Mouse (Mus musculus) liver, adult 2 months (tissue): ENCODE data around the gene Map3k20. TPM values are rescaled to one million over a fixed set of nuclear protein-coding genes. Genes with fewer than 3 reads are reported as not detected.

Source experiments
- DNase-seq: peaks from one replicate; pipeline ENCODE4 v3.0.0-alpha.2; 2011; ENCODE audit warnings: low read depth, low spot score; ENCODE audit errors: extremely low read depth
- H3K27ac ChIP-seq: fragments of 200-500 bp; replicated peaks from 2 replicates; pipeline ENCODE4 v1.5.1; 2012; ENCODE audit warnings: low read depth, mild to moderate bottlenecking, control low read depth, inconsistent platforms, low read length; ENCODE audit not compliant: insufficient read depth
- H3K27me3 ChIP-seq: fragments of 200-500 bp; 2 replicates; pipeline ENCODE4 v1.6.1; 2012; ENCODE audit warnings: mild to moderate bottlenecking, moderate library complexity, low read length, inconsistent platforms; ENCODE audit not compliant: control insufficient read depth, insufficient read depth
- H3K36me3 ChIP-seq: fragments of 200-500 bp; 2 replicates; pipeline ENCODE4 v1.6.1; 2012; ENCODE audit warnings: low read length, inconsistent platforms; ENCODE audit not compliant: control insufficient read depth, insufficient read depth
- H3K4me1 ChIP-seq: fragments of 200-500 bp; 2 replicates; pipeline ENCODE4 v1.6.1; 2011; ENCODE audit warnings: low read length; ENCODE audit not compliant: control insufficient read depth, insufficient read depth
- H3K4me3 ChIP-seq: fragments of 200-500 bp; 2 replicates; pipeline ENCODE4 v1.5.1; 2011; ENCODE audit warnings: low read depth, mild to moderate bottlenecking, control low read depth, low read length, moderate library complexity; ENCODE audit not compliant: insufficient read depth
- H3K79me2 ChIP-seq: fragments of 200-500 bp; 2 replicates; pipeline ENCODE4 v1.6.1; 2012; ENCODE audit warnings: inconsistent platforms, mild to moderate bottlenecking, low read length, moderate library complexity; ENCODE audit not compliant: control insufficient read depth, insufficient read depth
- H3K9ac ChIP-seq: fragments of 200-500 bp; 2 replicates; pipeline ENCODE4 v1.6.1; 2012; ENCODE audit warnings: low read depth, mild to moderate bottlenecking, control low read depth, inconsistent platforms, low read length
- CTCF ChIP-seq: fragments of 200-500 bp; IDR thresholded peaks from 2 replicates; pipeline ENCODE4 v1.5.1; 2011; ENCODE audit warnings: low read depth, low read length, control low read depth
- POLR2A ChIP-seq: fragments of 200-500 bp; IDR thresholded peaks from 2 replicates; pipeline ENCODE4 v1.6.1; 2011; ENCODE audit warnings: low read length, control low read depth; ENCODE audit not compliant: insufficient read depth; ENCODE audit errors: extremely low read depth
- WGBS: fragments of 180-500 bp; shearing (Covaris S2); methylation state at CpG from one replicate; pipeline ENCODE4 v1.1.7; 2018; 5-methylcytosine and 5-hydroxymethylcytosine counted together
- polyA plus RNA-seq: library from polyadenylated mRNA; depleted of rRNA; stranded (reverse); fragments of >200 nt; gene quantifications from 2 replicates; pipeline ENCODE4 v1.2.3, GENCODE M21; 2012
- total RNA-seq: library from RNA; depleted of rRNA; stranded (reverse); fragments of >200 nt; gene quantifications from 2 replicates; pipeline ENCODE4 v1.2.3, GENCODE M21; 2014

The Map3k20 gene
- total and polyA plus RNA-seq, 2 experiments = 4.6 to 11.8 TPM

GRCm38 (mm10) chr2:72441010-72441409 is 155.6 kb downstream of the Map3k20 start:
- Histone ChIP-seq H3K36me3 (peaks cover 3% of the 10 kb centered on the region; the same call in 1 of the 2 replicates), H3K4me3 (no peak overlapping the region), H3K27ac (no peak overlapping the region), H3K79me2 (no peaks in the 10 kb centered on the region), H3K9ac (no peak overlapping the region), H3K4me1 (no peaks in the 10 kb centered on the region), H3K27me3 (no peaks in the 10 kb centered on the region)
- DNase-seq = no peak
- 97% methylated on average over 9 of the region's 9 CpGs for WGBS
- TF ChIP-seq POLR2A (no peak), CTCF (no peak)

GRCm38 (mm10) chr2:72442825-72443224 is 157.4 kb downstream of the Map3k20 start:
- Histone ChIP-seq H3K79me2 (no peaks in the 10 kb centered on the region), H3K9ac (no peak overlapping the region), H3K27me3 (no peaks in the 10 kb centered on the region), H3K36me3 (peaks cover 3% of the 10 kb centered on the region; the same call in 1 of the 2 replicates), H3K4me1 (no peaks in the 10 kb centered on the region), H3K4me3 (no peak overlapping the region), H3K27ac (no peak overlapping the region)
- TF ChIP-seq POLR2A (no peak), CTCF (no peak)
- DNase-seq = no peak
- WGBS = 94% methylated on average over 6 of the region's 6 CpGs

GRCm38 (mm10) chr2:72443960-72444359 is 158.5 kb downstream of the Map3k20 start:
- Histone ChIP-seq H3K27ac (no peak overlapping the region), H3K79me2 (no peaks in the 10 kb centered on the region), H3K9ac (no peak overlapping the region), H3K4me1 (no peaks in the 10 kb centered on the region), H3K4me3 (no peak overlapping the region), H3K36me3 (peaks cover 2% of the 10 kb centered on the region; the same call in 1 of the 2 replicates), H3K27me3 (no peaks in the 10 kb centered on the region)
- no peak for TF ChIP-seq CTCF
- no peak for TF ChIP-seq POLR2A
- DNase-seq = no peak
- 83% methylated on average over 3 of the region's 3 CpGs for WGBS

GRCm38 (mm10) chr2:72446106-72446505 is 160.7 kb downstream of the Map3k20 start:
- 91% methylated on average over 3 of the region's 3 CpGs for WGBS
- Histone ChIP-seq H3K79me2 (no peaks in the 10 kb centered on the region), H3K27ac (no peak overlapping the region)

GRCm38 (mm10) chr2:72446615-72447014 is 161.2 kb downstream of the Map3k20 start:
- no peak overlapping the region for H3K27ac ChIP-seq
- no peaks in the 10 kb centered on the region for H3K27me3 ChIP-seq
- H3K79me2 ChIP-seq = no peaks in the 10 kb centered on the region
- TF ChIP-seq CTCF (no peak), POLR2A (no peak)
- no peak for DNase-seq
- H3K4me3 ChIP-seq = no peak overlapping the region
- H3K9ac ChIP-seq = no peak overlapping the region
- no peaks in the 10 kb centered on the region for H3K4me1 ChIP-seq
- H3K36me3 ChIP-seq = no peaks in the 10 kb centered on the region; the same call in 1 of the 2 replicates
- WGBS = 61% methylated on average over 5 of the region's 5 CpGs

More at GRCm38 (mm10) chr2:72446106-72446505, 160.7 kb downstream of the Map3k20 start:
- no peak overlapping the region for H3K4me3 ChIP-seq
- DNase-seq = no peak
- no peak overlapping the region for H3K9ac ChIP-seq
- no peaks in the 10 kb centered on the region for H3K27me3 ChIP-seq
- H3K4me1 ChIP-seq = no peaks in the 10 kb centered on the region
- H3K36me3 ChIP-seq = no peaks in the 10 kb centered on the region; the same call in 1 of the 2 replicates
- TF ChIP-seq POLR2A (no peak), CTCF (no peak)

- no peaks in the 10 kb centered on the region for H3K79me2 ChIP-seq
- TF ChIP-seq POLR2A (no peak), CTCF (no peak)
- H3K4me1 ChIP-seq = no peaks in the 10 kb centered on the region
- 77% methylated on average over 3 of the region's 3 CpGs for WGBS
- no peaks in the 10 kb centered on the region for H3K27me3 ChIP-seq
- no peak for DNase-seq
- no peak overlapping the region for H3K27ac ChIP-seq
- H3K9ac ChIP-seq = no peak overlapping the region
- no peak overlapping the region for H3K4me3 ChIP-seq
- H3K36me3 ChIP-seq = no peaks in the 10 kb centered on the region
Observed at GRCm38 (mm10) chr2:72453563-72453962, 168.1 kb downstream of the Map3k20 start.
